Mouse (Mus musculus): ENCODE results near the gene Fam166a.
A peak's percentile ranks its signal among the peaks of the same experiment; 100 is the strongest.

The Fam166a gene

GRCm38 (mm10) chr2:25223681-25224491 lies 5.3 kb downstream of the Fam166a start:
- DNase-seq (ENCODE audit: low spot score): peak; percentile 82

- DNase-seq (ENCODE audit: low spot score): no peak
These were observed 5.9 kb downstream of the Fam166a start, which contains the start of gene Tubb4b for GRCm38 (mm10) chr2:25224492-25224765. Tubb4b (minus strand) TSS chr2:25224702.

GRCm38 (mm10) chr2:25224766-25225752 lies 6.5 kb downstream of the Fam166a start:
- peak; percentile 94 for DNase-seq (ENCODE audit: low spot score)

GRCm38 (mm10) chr2:25225811-25226379 lies 7.3 kb downstream of the Fam166a start:
- no peak for DNase-seq (ENCODE audit: low spot score)

GRCm38 (mm10) chr2:25226864-25227263 lies 8.3 kb downstream of the Fam166a start:
- no peak for DNase-seq (ENCODE audit: low spot score)

GRCm38 (mm10) chr2:25227406-25227805 lies 8.9 kb downstream of the Fam166a start:
- no peak for DNase-seq (ENCODE audit: low spot score)

GRCm38 (mm10) chr2:25228431-25228889 lies 9.9 kb downstream of the Fam166a start:
- peak; percentile 90 for DNase-seq (ENCODE audit: low spot score)

GRCm38 (mm10) chr2:25228995-25229530 lies 10.5 kb downstream of the Fam166a start:
- no peak for DNase-seq (ENCODE audit: low spot score)

- DNase-seq (ENCODE audit: low spot score): no peak
These were observed 11.0 kb downstream of the Fam166a start for GRCm38 (mm10) chr2:25229582-25229981.

- DNase-seq (ENCODE audit: low spot score): no peak
These were observed 12.0 kb downstream of the Fam166a start for GRCm38 (mm10) chr2:25230581-25230980.

- no peak for DNase-seq (ENCODE audit: low spot score)
These were observed 12.5 kb downstream of the Fam166a start for GRCm38 (mm10) chr2:25231038-25231437.

- no peak for DNase-seq (ENCODE audit: low spot score)
These were observed 14.9 kb downstream of the Fam166a start for GRCm38 (mm10) chr2:25233421-25233820.

- no peak for DNase-seq (ENCODE audit: low spot score)
These were observed 15.5 kb downstream of the Fam166a start, which contains the start of gene Slc34a3 for GRCm38 (mm10) chr2:25234050-25234449. Slc34a3 (minus strand) TSS chr2:25234364.

GRCm38 (mm10) chr2:25234551-25235220 lies 16.1 kb downstream of the Fam166a start:
- DNase-seq (ENCODE audit: low spot score): no peak

GRCm38 (mm10) chr2:25236614-25237013 lies 18.1 kb downstream of the Fam166a start, which contains the start of gene Rnf224:
Rnf224 (minus strand) TSS chr2:25236787.
- DNase-seq (ENCODE audit: low spot score): no peak

- no peak for DNase-seq (ENCODE audit: low spot score)
These were observed 19.0 kb downstream of the Fam166a start for GRCm38 (mm10) chr2:25237522-25237921.

GRCm38 (mm10) chr2:25238106-25238505 lies 19.6 kb downstream of the Fam166a start:
- DNase-seq (ENCODE audit: low spot score): no peak

- DNase-seq (ENCODE audit: low spot score): no peak
These were observed 21.2 kb downstream of the Fam166a start for GRCm38 (mm10) chr2:25239766-25240165.

GRCm38 (mm10) chr2:25240310-25240709 lies 21.8 kb downstream of the Fam166a start:
- DNase-seq (ENCODE audit: low spot score): no peak

GRCm38 (mm10) chr2:25240723-25241437 lies 22.3 kb downstream of the Fam166a start:
- DNase-seq (ENCODE audit: low spot score): peak; percentile 88

GRCm38 (mm10) chr2:25241438-25241775 lies 22.9 kb downstream of the Fam166a start:
- no peak for DNase-seq (ENCODE audit: low spot score)
